Mouse (Mus musculus) megakaryocyte-erythroid progenitor cell, adult 5-6 weeks (primary cell): ENCODE measurements around the gene Kirrel3. TPM values are rescaled to one million over a fixed set of nuclear protein-coding genes. Genes with fewer than 3 reads are reported as not detected.

Source experiments
- ATAC-seq: replicated peaks from 2 replicates; pipeline ENCODE4 v1.8.0; 2016; ENCODE audit warnings: mild to moderate bottlenecking, inconsistent platforms; ENCODE audit not compliant: severe bottlenecking, poor library complexity, low FRiP score, low TSS enrichment
- total RNA-seq, 2 experiments: library from RNA; stranded (forward) in 1 of 2; stranded (reverse) in 1 of 2; fragments of 200-1000, 215-1000 nt in 1 of 2; fragments of >200 nt in 1 of 2; fragmentation: Nextera tagmentation in 1 of 2; gene quantifications; 2 replicates each; pipeline ENCODE4 v1.2.3; 2014 to 2017

Gene Kirrel3
- not detected in 2 replicates for total RNA-seq (2014; fragmentation: Nextera tagmentation)
- not detected in 2 replicates for total RNA-seq (2017)

GRCm38 (mm10) chr9:34485759-34486431, at the start of gene Kirrel3:
Gene Kirrel3, plus strand, starts transcription at chr9:34485894.
- ATAC-seq = no peak

- ATAC-seq = no peak
Observed at GRCm38 (mm10) chr9:34440721-34441120, 45.0 kb upstream of the Kirrel3 start.

GRCm38 (mm10) chr9:34443950-34444349, 41.7 kb upstream of the Kirrel3 start:
- ATAC-seq = no peak

GRCm38 (mm10) chr9:34446497-34447350, 39.0 kb upstream of the Kirrel3 start:
- ATAC-seq = no peak

GRCm38 (mm10) chr9:34447736-34448135, 38.0 kb upstream of the Kirrel3 start:
- ATAC-seq = no peak

GRCm38 (mm10) chr9:34448467-34448866, 37.2 kb upstream of the Kirrel3 start:
- ATAC-seq = no peak

GRCm38 (mm10) chr9:34458189-34458588, 27.5 kb upstream of the Kirrel3 start:
- no peak for ATAC-seq

GRCm38 (mm10) chr9:34459968-34460367, 25.7 kb upstream of the Kirrel3 start:
- ATAC-seq = no peak

GRCm38 (mm10) chr9:34463666-34464065, 22.0 kb upstream of the Kirrel3 start:
- no peak for ATAC-seq

- ATAC-seq = no peak
Observed at GRCm38 (mm10) chr9:34466058-34466457, 19.6 kb upstream of the Kirrel3 start.

- no peak for ATAC-seq
Observed at GRCm38 (mm10) chr9:34469180-34469579, 16.5 kb upstream of the Kirrel3 start.

GRCm38 (mm10) chr9:34476206-34476605, 9.5 kb upstream of the Kirrel3 start:
- no peak for ATAC-seq

- no peak for ATAC-seq
Observed at GRCm38 (mm10) chr9:34478494-34478893, 7.2 kb upstream of the Kirrel3 start.

GRCm38 (mm10) chr9:34483236-34483635, 2.5 kb upstream of the Kirrel3 start:
- ATAC-seq = no peak

- ATAC-seq = no peak
Observed at GRCm38 (mm10) chr9:34484665-34485064, 1.0 kb upstream of the Kirrel3 start.

GRCm38 (mm10) chr9:34488267-34488666, 2.6 kb downstream of the Kirrel3 start:
- ATAC-seq = no peak

- no peak for ATAC-seq
Observed at GRCm38 (mm10) chr9:34488700-34489315, 3.1 kb downstream of the Kirrel3 start.

- ATAC-seq = no peak
Observed at GRCm38 (mm10) chr9:34489316-34489710, 3.6 kb downstream of the Kirrel3 start.

GRCm38 (mm10) chr9:34489760-34490159, 4.1 kb downstream of the Kirrel3 start:
- no peak for ATAC-seq

GRCm38 (mm10) chr9:34492121-34492520, 6.4 kb downstream of the Kirrel3 start:
- no peak for ATAC-seq
